Mouse (Mus musculus): ENCODE data around the gene Sema5b. TPM values are rescaled to one million over a fixed set of nuclear protein-coding genes. Genes with fewer than 3 reads are reported as not detected.

Sema5b gene
- polyA plus RNA-seq, 1 experiment = not detected

GRCm38 (mm10) chr16:35609561-35609960 lies 68.6 kb downstream of the Sema5b start:
- Histone ChIP-seq H3K4me2 (ENCODE audit: low read depth) (no peak overlapping the region), H3K79me2 (ENCODE audit: control insufficient read depth, insufficient read depth) (no peaks in the 10 kb centered on the region), H3K4me3 (no peak overlapping the region), H3ac (ENCODE audit: control insufficient read depth, insufficient read length) (no peak overlapping the region), H3K27me3 (ENCODE audit: control insufficient read depth, insufficient read depth, insufficient read length) (peaks cover 32% of the 10 kb centered on the region), H3K36me3 (ENCODE audit: control insufficient read depth, insufficient read depth) (no peaks in the 10 kb centered on the region)
- TF ChIP-seq MYOG (IDR thresholded peaks at IDR 0.05; ENCODE audit: control insufficient read depth in 1 of 3, insufficient read depth in 1 of 3, insufficient read length in 2 of 3, low read depth in 2 of 3) (no peak), POLR2AphosphoS2 (IDR thresholded peaks at IDR 0.05; ENCODE audit: insufficient read length, low read depth) (no peak), POLR2A (IDR thresholded peaks at IDR 0.05; ENCODE audit: insufficient read length, low read depth) (no peak), SRF (IDR thresholded peaks at IDR 0.05; ENCODE audit: control insufficient read depth, insufficient read length, low read depth) (no peak), TCF12 (IDR thresholded peaks at IDR 0.05; ENCODE audit: insufficient read depth, poor library complexity, severe bottlenecking) (no peak), TCF3 (IDR thresholded peaks at IDR 0.05; ENCODE audit: insufficient read length, low read depth) (no peak), MAX (IDR thresholded peaks at IDR 0.05; ENCODE audit: low read depth) (no peak), MYOD1 (IDR thresholded peaks at IDR 0.05; ENCODE audit: control insufficient read depth in 1 of 3, insufficient read length in 2 of 3, low read depth in 2 of 3) (no peak), CEBPB (IDR thresholded peaks at IDR 0.05; ENCODE audit: insufficient read depth, poor library complexity, severe bottlenecking) (no peak), E2F4 (IDR thresholded peaks at IDR 0.05; ENCODE audit: insufficient read depth) (no peak), REST (IDR thresholded peaks at IDR 0.05; ENCODE audit: insufficient read depth, insufficient read length) (no peak), USF1 (IDR thresholded peaks at IDR 0.05; ENCODE audit: low read depth) (no peak)

- TF ChIP-seq POLR2AphosphoS2 (IDR thresholded peaks at IDR 0.05; ENCODE audit: insufficient read length, low read depth) (no peak), SRF (IDR thresholded peaks at IDR 0.05; ENCODE audit: control insufficient read depth, insufficient read length, low read depth) (no peak), MAX (IDR thresholded peaks at IDR 0.05; ENCODE audit: low read depth) (no peak), MYOD1 (IDR thresholded peaks at IDR 0.05; ENCODE audit: control insufficient read depth in 1 of 3, insufficient read length in 2 of 3, low read depth in 2 of 3) (no peak), TCF3 (IDR thresholded peaks at IDR 0.05; ENCODE audit: insufficient read length, low read depth) (no peak), MYOG (IDR thresholded peaks at IDR 0.05; ENCODE audit: control insufficient read depth in 1 of 3, insufficient read depth in 1 of 3, insufficient read length in 2 of 3, low read depth in 2 of 3) (no peak)
- Histone ChIP-seq H3K36me3 (ENCODE audit: control insufficient read depth, insufficient read depth) (no peaks in the 10 kb centered on the region), H3K27me3 (ENCODE audit: control insufficient read depth, insufficient read depth, insufficient read length) (peaks cover 49% of the 10 kb centered on the region), H3K4me3 (no peak overlapping the region), H3K79me2 (ENCODE audit: control insufficient read depth, insufficient read depth) (no peaks in the 10 kb centered on the region), H3K4me2 (ENCODE audit: low read depth) (no peak overlapping the region), H3ac (ENCODE audit: control insufficient read depth, insufficient read length) (no peak overlapping the region)
Observed at GRCm38 (mm10) chr16:35613851-35614804, 73.2 kb downstream of the Sema5b start.

DNA sequence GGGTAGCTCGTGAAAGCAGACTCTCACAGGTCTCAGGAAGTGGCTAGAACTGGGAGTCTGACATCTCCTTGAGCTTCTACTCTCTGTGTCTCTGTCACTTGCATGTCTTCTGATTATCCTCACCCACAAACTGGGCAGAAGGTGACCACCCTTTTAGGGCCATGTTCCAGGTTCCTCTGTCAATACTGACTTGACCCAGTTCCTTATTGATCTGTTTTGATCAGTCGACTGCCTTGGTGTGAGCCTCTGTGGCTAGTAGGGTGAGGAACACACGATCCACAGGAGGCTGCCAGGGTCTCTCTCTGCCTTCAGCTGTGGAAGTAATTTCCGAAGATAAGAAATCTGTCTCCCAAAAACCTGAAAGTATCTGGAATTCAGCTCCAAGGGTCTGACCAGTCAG lies 76.8 kb downstream of the Sema5b start:
- TF ChIP-seq MYOD1 (IDR thresholded peaks at IDR 0.05; ENCODE audit: control insufficient read depth in 1 of 3, insufficient read length in 2 of 3, low read depth in 2 of 3) (no peak), POLR2A (IDR thresholded peaks at IDR 0.05; ENCODE audit: insufficient read length, low read depth) (no peak), TCF12 (IDR thresholded peaks at IDR 0.05; ENCODE audit: insufficient read depth, poor library complexity, severe bottlenecking) (no peak), MAX (IDR thresholded peaks at IDR 0.05; ENCODE audit: low read depth) (no peak), E2F4 (IDR thresholded peaks at IDR 0.05; ENCODE audit: insufficient read depth) (no peak), USF1 (IDR thresholded peaks at IDR 0.05; ENCODE audit: low read depth) (no peak), SRF (IDR thresholded peaks at IDR 0.05; ENCODE audit: control insufficient read depth, insufficient read length, low read depth) (no peak), POLR2AphosphoS2 (IDR thresholded peaks at IDR 0.05; ENCODE audit: insufficient read length, low read depth) (no peak), REST (IDR thresholded peaks at IDR 0.05; ENCODE audit: insufficient read depth, insufficient read length) (no peak), TCF3 (IDR thresholded peaks at IDR 0.05; ENCODE audit: insufficient read length, low read depth) (no peak), MYOG (IDR thresholded peaks at IDR 0.05; ENCODE audit: control insufficient read depth in 1 of 3, insufficient read depth in 1 of 3, insufficient read length in 2 of 3, low read depth in 2 of 3) (no peak), CEBPB (IDR thresholded peaks at IDR 0.05; ENCODE audit: insufficient read depth, poor library complexity, severe bottlenecking) (no peak)
- Histone ChIP-seq H3ac (ENCODE audit: control insufficient read depth, insufficient read length) (no peak overlapping the region), H3K4me2 (ENCODE audit: low read depth) (no peak overlapping the region), H3K27me3 (ENCODE audit: control insufficient read depth, insufficient read depth, insufficient read length) (peaks cover 40% of the 10 kb centered on the region), H3K4me3 (no peak overlapping the region), H3K36me3 (ENCODE audit: control insufficient read depth, insufficient read depth) (no peaks in the 10 kb centered on the region), H3K79me2 (ENCODE audit: control insufficient read depth, insufficient read depth) (no peaks in the 10 kb centered on the region)

GRCm38 (mm10) chr16:35623026-35623425 lies 82.1 kb downstream of the Sema5b start:
- Histone ChIP-seq H3K4me3 (no peak overlapping the region), H3K27me3 (ENCODE audit: control insufficient read depth, insufficient read depth, insufficient read length) (peaks cover 7% of the 10 kb centered on the region)

More at GRCm38 (mm10) chr16:35623026-35623425, 82.1 kb downstream of the Sema5b start:
- Histone ChIP-seq H3K4me2 (ENCODE audit: low read depth) (no peak overlapping the region), H3ac (ENCODE audit: control insufficient read depth, insufficient read length) (no peak overlapping the region), H3K79me2 (ENCODE audit: control insufficient read depth, insufficient read depth) (no peaks in the 10 kb centered on the region), H3K36me3 (ENCODE audit: control insufficient read depth, insufficient read depth) (no peaks in the 10 kb centered on the region)
- TF ChIP-seq POLR2A (IDR thresholded peaks at IDR 0.05; ENCODE audit: insufficient read length, low read depth) (no peak), SRF (IDR thresholded peaks at IDR 0.05; ENCODE audit: control insufficient read depth, insufficient read length, low read depth) (no peak), TCF12 (IDR thresholded peaks at IDR 0.05; ENCODE audit: insufficient read depth, poor library complexity, severe bottlenecking) (no peak), MYOG (IDR thresholded peaks at IDR 0.05; ENCODE audit: control insufficient read depth in 1 of 3, insufficient read depth in 1 of 3, insufficient read length in 2 of 3, low read depth in 2 of 3) (no peak), MYOD1 (IDR thresholded peaks at IDR 0.05; ENCODE audit: control insufficient read depth in 1 of 3, insufficient read length in 2 of 3, low read depth in 2 of 3) (no peak), REST (IDR thresholded peaks at IDR 0.05; ENCODE audit: insufficient read depth, insufficient read length) (no peak), E2F4 (IDR thresholded peaks at IDR 0.05; ENCODE audit: insufficient read depth) (no peak), CEBPB (IDR thresholded peaks at IDR 0.05; ENCODE audit: insufficient read depth, poor library complexity, severe bottlenecking) (no peak), MAX (IDR thresholded peaks at IDR 0.05; ENCODE audit: low read depth) (no peak)
